Mouse (Mus musculus) leukemia stem cell, adult 10-12 weeks (primary cell): ENCODE measurements around the gene Dars. TPM values are rescaled to one million over a fixed set of nuclear protein-coding genes. Genes with fewer than 3 reads are reported as not detected.

Source experiments
- polyA plus RNA-seq: library from polyadenylated mRNA; stranded (reverse); fragments of >175 nt; gene quantifications from 2 replicates; pipeline ENCODE4 v1.2.3, GENCODE M21; 2012; ENCODE audit warnings: low replicate concordance

The Dars gene
- 35.1 and 57.2 TPM in 2 replicates for polyA plus RNA-seq

GRCm38 (mm10) chr1:128416584-128417532 lies at the start of gene Dars:
Dars (minus strand) TSS chr1:128417368.

GRCm38 (mm10) chr1:128359554-128360376 lies 57.4 kb downstream of the Dars start, which contains the start of gene Mcm6:
Mcm6 (minus strand) TSS chr1:128359664.

GRCm38 (mm10) chr1:128328218-128328617 lies 89.0 kb downstream of the Dars start, which contains the start of gene Lct:
Lct (minus strand) TSS chr1:128328318.

Other genes starting within 250 kb of the Dars start
- 14.8 and 17.1 TPM in 2 replicates for gene Ubxn4, start 173.4 kb downstream of the Dars start, polyA plus RNA-seq
- not detected in 2 replicates for gene Lct, start 89.0 kb downstream of the Dars start, polyA plus RNA-seq
- 20.3 and 42.7 TPM in 2 replicates for gene Mcm6, start 57.7 kb downstream of the Dars start, polyA plus RNA-seq
- 5.2 and 6.3 TPM in 2 replicates for gene Cxcr4, start 174.9 kb upstream of the Dars start, polyA plus RNA-seq